Mouse (Mus musculus): Measurements from ENCODE around the gene Bptf.
"Not testable (repeated sequence)": the region's sequence is repeated elsewhere in the genome, so short reads cannot be mapped to it uniquely, and the experiment has no call there.

- TF ChIP-seq CTCF, POLR2A (IDR thresholded peaks at IDR 0.05; ENCODE audit: insufficient read depth, low read depth, low read length): not testable (repeated sequence)
Measured at GRCm38 (mm10) chr11:107143956-107144355, 12.0 kb upstream of the Bptf start.

Measured in olfactory bulb, adult 2 months (tissue).